Mouse (Mus musculus): ENCODE measurements around the gene E2f6. TPM values are rescaled to one million over a fixed set of nuclear protein-coding genes. Genes with fewer than 3 reads are reported as not detected.
A peak's percentile ranks its signal among the peaks of the same experiment; 100 is the strongest.

Gene E2f6
- polyA plus RNA-seq, 1 experiment from 2014 or later, result 45.5 TPM

DNA sequence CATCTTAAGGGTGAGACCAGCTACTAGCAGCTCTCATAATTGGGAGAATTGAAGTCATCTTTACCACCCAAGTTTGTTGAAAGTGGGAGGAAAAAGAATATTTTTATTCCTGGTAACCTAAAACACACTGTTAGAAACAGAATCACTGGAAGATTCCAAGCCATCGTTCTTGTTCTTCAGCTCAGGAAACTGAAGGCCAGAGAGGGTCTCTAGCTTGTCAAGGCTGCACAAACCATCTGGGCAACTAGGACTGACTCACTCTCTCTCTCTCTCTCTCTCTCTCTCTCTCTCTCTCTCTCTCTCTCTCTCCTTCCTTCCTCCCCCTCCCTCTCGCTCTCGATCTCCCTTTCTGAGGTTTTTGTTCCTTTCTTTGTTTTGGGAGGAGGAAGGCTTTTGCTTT, 50.2 kb downstream of the E2f6 start:
- Histone ChIP-seq H3K4me2 (ENCODE audit: low read depth, low read length) (no peak overlapping the region), H3K4me1 (ENCODE audit: control insufficient read depth, insufficient read depth, low read length) (no peaks in the 10 kb centered on the region), H3K36me3 (ENCODE audit: control insufficient read depth, insufficient read depth) (no peaks in the 10 kb centered on the region), H3K27ac (ENCODE audit: low read length) (no peak overlapping the region), H3K9me3 (replicated peaks; ENCODE audit: control insufficient read depth, low read length) (no peaks in the 10 kb centered on the region), H3K27me3 (ENCODE audit: control insufficient read depth, insufficient read depth, low read length) (no peaks in the 10 kb centered on the region), H3K9ac (ENCODE audit: low read length) (no peak overlapping the region), H3K4me3 (ENCODE audit: low read length) (no peak overlapping the region)
- 36% methylated on average over 3 of the region's 3 CpGs for WGBS
- no peak for ATAC-seq (replicated peaks; ENCODE audit: extremely low read depth, insufficient read depth, low FRiP score)

DNA sequence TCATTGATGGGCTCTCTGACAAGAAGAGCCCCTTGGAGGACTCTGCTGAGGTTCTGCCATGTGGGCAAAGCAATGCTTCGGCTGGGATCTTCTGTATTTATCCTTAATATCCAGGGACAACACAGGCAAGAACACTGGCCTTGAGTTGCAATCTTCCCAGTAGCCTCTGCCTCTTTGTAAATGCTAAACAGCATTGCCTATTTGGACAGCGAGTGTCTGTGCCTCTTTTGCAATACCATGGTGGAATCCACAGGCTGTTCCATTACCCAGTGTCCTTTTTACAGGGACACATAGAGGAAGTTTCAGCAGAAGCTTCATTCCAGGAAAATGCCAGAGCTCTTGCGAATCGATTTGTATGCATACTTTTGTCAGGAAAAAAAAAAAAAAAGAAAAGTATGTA, 53.7 kb downstream of the E2f6 start:
- ATAC-seq (replicated peaks; ENCODE audit: extremely low read depth, insufficient read depth, low FRiP score), result no peak
- Histone ChIP-seq H3K9me3 (replicated peaks; ENCODE audit: control insufficient read depth, low read length) (no peaks in the 10 kb centered on the region), H3K9ac (ENCODE audit: low read length) (no peak overlapping the region), H3K27me3 (ENCODE audit: control insufficient read depth, insufficient read depth, low read length) (no peaks in the 10 kb centered on the region), H3K36me3 (ENCODE audit: control insufficient read depth, insufficient read depth) (no peaks in the 10 kb centered on the region), H3K27ac (ENCODE audit: low read length) (no peak overlapping the region), H3K4me2 (ENCODE audit: low read depth, low read length) (no peak overlapping the region), H3K4me3 (ENCODE audit: low read length) (no peak overlapping the region), H3K4me1 (ENCODE audit: control insufficient read depth, insufficient read depth, low read length) (peaks cover 26% of the 10 kb centered on the region)
- WGBS, result 73% methylated on average over 4 of the region's 4 CpGs

GRCm38 (mm10) chr12:16865871-16866270, 55.1 kb downstream of the E2f6 start:
- H3K36me3 ChIP-seq (ENCODE audit: control insufficient read depth, insufficient read depth), result no peaks in the 10 kb centered on the region
- H3K9me3 ChIP-seq (replicated peaks; ENCODE audit: control insufficient read depth, low read length), result no peaks in the 10 kb centered on the region
- H3K27me3 ChIP-seq (ENCODE audit: control insufficient read depth, insufficient read depth, low read length), result no peaks in the 10 kb centered on the region
- H3K4me2 ChIP-seq (ENCODE audit: low read depth, low read length), result no peak overlapping the region
- H3K4me3 ChIP-seq (ENCODE audit: low read length), result no peak overlapping the region
- no peak overlapping the region for H3K9ac ChIP-seq (ENCODE audit: low read length)
- H3K27ac ChIP-seq (ENCODE audit: low read length), result peak overlapping the region; percentile 60; the same call in 1 of the 2 replicates
- 39% methylated on average over 3 of the region's 3 CpGs for WGBS
- H3K4me1 ChIP-seq (ENCODE audit: control insufficient read depth, insufficient read depth, low read length), result peaks cover 40% of the 10 kb centered on the region
- no peak for ATAC-seq (replicated peaks; ENCODE audit: extremely low read depth, insufficient read depth, low FRiP score)

GRCm38 (mm10) chr12:16866460-16866859, 55.7 kb downstream of the E2f6 start:
- no peak overlapping the region for H3K4me3 ChIP-seq (ENCODE audit: low read length)
- H3K9me3 ChIP-seq (replicated peaks; ENCODE audit: control insufficient read depth, low read length), result no peaks in the 10 kb centered on the region
- no peaks in the 10 kb centered on the region for H3K36me3 ChIP-seq (ENCODE audit: control insufficient read depth, insufficient read depth)
- no peaks in the 10 kb centered on the region for H3K27me3 ChIP-seq (ENCODE audit: control insufficient read depth, insufficient read depth, low read length)
- H3K27ac ChIP-seq (ENCODE audit: low read length), result peak overlapping the region; percentile 60
- H3K9ac ChIP-seq (ENCODE audit: low read length), result no peak overlapping the region
- no peak overlapping the region for H3K4me2 ChIP-seq (ENCODE audit: low read depth, low read length)
- H3K4me1 ChIP-seq (ENCODE audit: control insufficient read depth, insufficient read depth, low read length), result peaks cover 43% of the 10 kb centered on the region
- WGBS, result 23% methylated on average over 3 of the region's 3 CpGs
- no peak for ATAC-seq (replicated peaks; ENCODE audit: extremely low read depth, insufficient read depth, low FRiP score)

DNA sequence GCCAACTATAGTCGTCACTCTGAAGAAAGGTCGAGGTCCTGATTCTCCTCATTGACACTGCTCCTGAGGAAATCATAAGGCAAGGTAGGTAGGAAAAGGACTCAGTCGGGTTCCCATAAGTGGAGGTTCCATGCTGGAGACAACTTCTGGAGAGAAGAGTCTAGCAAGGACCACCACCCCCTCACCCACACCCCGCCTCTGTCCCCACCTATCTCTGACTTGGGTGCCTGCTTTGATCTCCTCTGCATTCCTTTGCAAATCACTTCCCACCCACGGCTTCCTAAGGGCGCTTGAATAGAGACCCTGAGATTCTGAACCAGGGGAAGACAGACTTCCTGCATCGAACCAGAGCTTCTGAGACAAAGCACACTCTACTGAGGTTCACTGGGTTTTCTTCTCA, 56.5 kb downstream of the E2f6 start:
- H3K27ac ChIP-seq (ENCODE audit: low read length), result no peak overlapping the region
- H3K9me3 ChIP-seq (replicated peaks; ENCODE audit: control insufficient read depth, low read length), result no peaks in the 10 kb centered on the region
- H3K4me2 ChIP-seq (ENCODE audit: low read depth, low read length), result no peak overlapping the region
- peaks cover 43% of the 10 kb centered on the region for H3K4me1 ChIP-seq (ENCODE audit: control insufficient read depth, insufficient read depth, low read length)
- 61% methylated on average over 7 of the region's 7 CpGs for WGBS
- no peak overlapping the region for H3K4me3 ChIP-seq (ENCODE audit: low read length)
- no peaks in the 10 kb centered on the region for H3K36me3 ChIP-seq (ENCODE audit: control insufficient read depth, insufficient read depth)
- no peak overlapping the region for H3K9ac ChIP-seq (ENCODE audit: low read length)
- ATAC-seq (replicated peaks; ENCODE audit: extremely low read depth, insufficient read depth, low FRiP score), result no peak
- H3K27me3 ChIP-seq (ENCODE audit: control insufficient read depth, insufficient read depth, low read length), result no peaks in the 10 kb centered on the region

GRCm38 (mm10) chr12:16868618-16869017, 57.9 kb downstream of the E2f6 start:
- peak overlapping the region; percentile 97 for H3K27ac ChIP-seq (ENCODE audit: low read length)
- no peak overlapping the region for H3K9ac ChIP-seq (ENCODE audit: low read length)
- no peaks in the 10 kb centered on the region for H3K27me3 ChIP-seq (ENCODE audit: control insufficient read depth, insufficient read depth, low read length)
- no peak overlapping the region for H3K4me2 ChIP-seq (ENCODE audit: low read depth, low read length)
- no peaks in the 10 kb centered on the region for H3K36me3 ChIP-seq (ENCODE audit: control insufficient read depth, insufficient read depth)
- H3K4me3 ChIP-seq (ENCODE audit: low read length), result no peak overlapping the region
- peaks cover 51% of the 10 kb centered on the region for H3K4me1 ChIP-seq (ENCODE audit: control insufficient read depth, insufficient read depth, low read length)
- no peak for ATAC-seq (replicated peaks; ENCODE audit: extremely low read depth, insufficient read depth, low FRiP score)
- H3K9me3 ChIP-seq (replicated peaks; ENCODE audit: control insufficient read depth, low read length), result no peaks in the 10 kb centered on the region
- 71% methylated on average over 6 of the region's 6 CpGs for WGBS

GRCm38 (mm10) chr12:16869091-16869778, 58.5 kb downstream of the E2f6 start:
- Histone ChIP-seq H3K4me1 (ENCODE audit: control insufficient read depth, insufficient read depth, low read length) (peaks cover 57% of the 10 kb centered on the region), H3K9ac (ENCODE audit: low read length) (no peak overlapping the region), H3K27ac (ENCODE audit: low read length) (peak overlapping the region; percentile 97), H3K4me3 (ENCODE audit: low read length) (no peak overlapping the region), H3K9me3 (replicated peaks; ENCODE audit: control insufficient read depth, low read length) (no peaks in the 10 kb centered on the region), H3K36me3 (ENCODE audit: control insufficient read depth, insufficient read depth) (no peaks in the 10 kb centered on the region), H3K27me3 (ENCODE audit: control insufficient read depth, insufficient read depth, low read length) (no peaks in the 10 kb centered on the region), H3K4me2 (ENCODE audit: low read depth, low read length) (no peak overlapping the region)
- no peak; the same call in 1 of the 2 replicates for ATAC-seq (replicated peaks; ENCODE audit: extremely low read depth, insufficient read depth, low FRiP score)
- WGBS, result 29% methylated on average over 8 of the region's 8 CpGs

- no peaks in the 10 kb centered on the region for H3K36me3 ChIP-seq (ENCODE audit: control insufficient read depth, insufficient read depth)
- WGBS, result 32% methylated on average over 9 of the region's 9 CpGs
- peaks cover 64% of the 10 kb centered on the region for H3K4me1 ChIP-seq (ENCODE audit: control insufficient read depth, insufficient read depth, low read length)
- no peak overlapping the region for H3K9ac ChIP-seq (ENCODE audit: low read length)
- no peaks in the 10 kb centered on the region for H3K27me3 ChIP-seq (ENCODE audit: control insufficient read depth, insufficient read depth, low read length)
- no peak; the same call in none of the 2 replicates for ATAC-seq (replicated peaks; ENCODE audit: extremely low read depth, insufficient read depth, low FRiP score)
- H3K4me3 ChIP-seq (ENCODE audit: low read length), result no peak overlapping the region
- H3K9me3 ChIP-seq (replicated peaks; ENCODE audit: control insufficient read depth, low read length), result no peaks in the 10 kb centered on the region
- peak overlapping the region; percentile 97 for H3K27ac ChIP-seq (ENCODE audit: low read length)
- peak overlapping the region; percentile 31; the same call in 1 of the 2 replicates for H3K4me2 ChIP-seq (ENCODE audit: low read depth, low read length)
Observed at GRCm38 (mm10) chr12:16869870-16870404, 59.2 kb downstream of the E2f6 start.

DNA sequence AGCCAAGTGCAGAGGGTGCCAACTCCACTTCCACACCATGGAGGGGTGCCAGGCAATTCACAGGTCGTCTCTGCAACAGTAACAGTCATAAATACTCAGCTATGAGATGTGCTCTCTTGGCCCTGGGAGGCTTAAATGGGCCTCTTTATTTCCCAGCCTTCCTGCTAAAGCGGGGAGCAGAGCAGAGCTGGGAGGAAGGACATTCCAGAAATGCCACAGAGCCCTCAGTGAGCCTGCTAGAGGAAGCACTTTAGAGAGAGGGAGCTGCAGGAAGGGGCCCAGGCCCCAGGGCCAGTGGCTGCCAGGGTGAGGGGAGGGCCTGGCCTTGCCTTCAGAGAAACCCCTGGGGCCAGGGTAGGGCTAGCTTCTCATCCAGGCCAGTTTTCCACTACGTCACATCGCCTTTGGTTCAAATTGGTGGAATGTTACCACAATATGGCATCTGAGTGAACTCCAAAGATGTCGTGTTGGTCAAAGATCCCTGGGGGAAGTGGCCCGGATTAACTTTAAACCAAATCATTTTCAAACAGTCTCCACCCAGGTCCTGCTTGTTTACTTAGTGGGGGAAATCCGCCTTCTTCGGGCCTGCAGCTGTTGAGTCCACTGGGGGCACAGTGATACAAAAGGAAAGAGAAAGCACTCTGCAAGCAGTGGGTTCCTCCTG, 59.8 kb downstream of the E2f6 start:
- Histone ChIP-seq H3K4me1 (ENCODE audit: control insufficient read depth, insufficient read depth, low read length) (peaks cover 69% of the 10 kb centered on the region), H3K27ac (ENCODE audit: low read length) (peak overlapping the region; percentile 97), H3K9ac (ENCODE audit: low read length) (peak overlapping the region; percentile 54; the same call in 1 of the 2 replicates), H3K27me3 (ENCODE audit: control insufficient read depth, insufficient read depth, low read length) (no peaks in the 10 kb centered on the region), H3K9me3 (replicated peaks; ENCODE audit: control insufficient read depth, low read length) (no peaks in the 10 kb centered on the region), H3K4me3 (ENCODE audit: low read length) (no peak overlapping the region), H3K36me3 (ENCODE audit: control insufficient read depth, insufficient read depth) (no peaks in the 10 kb centered on the region), H3K4me2 (ENCODE audit: low read depth, low read length) (peak overlapping the region; percentile 31; the same call in 1 of the 2 replicates)
- WGBS, result 22% methylated on average over 8 of the region's 8 CpGs
- peak; percentile 79 for ATAC-seq (replicated peaks; ENCODE audit: extremely low read depth, insufficient read depth, low FRiP score)
